Mouse (Mus musculus) adrenal gland, adult 2 months (tissue): Measurements from ENCODE around the gene Cep97. TPM values are rescaled to one million over a fixed set of nuclear protein-coding genes. Genes with fewer than 3 reads are reported as not detected.
A peak's percentile ranks its signal among the peaks of the same experiment; 100 is the strongest.
"Not testable (repeated sequence)": the region's sequence is repeated elsewhere in the genome, so short reads cannot be mapped to it uniquely, and the experiment has no call there.

Experiments used
- DNase-seq: peaks from one replicate; pipeline ENCODE4 v3.0.0; 2021
- long read RNA-seq: library from polyadenylated mRNA; stranded (forward); transcript quantifications from one replicate; pipeline ENCODE4 v2.0.0, GENCODE M21; 2021
- polyA plus RNA-seq: library from polyadenylated mRNA; depleted of rRNA; stranded (reverse); fragments of >200 nt; gene quantifications from 2 replicates; pipeline ENCODE4 v1.2.3, GENCODE M21; 2012; rRNA removed
- total RNA-seq, 2 experiments: library from RNA; stranded (reverse); gene quantifications; 2 replicates each; pipeline ENCODE4 v1.2.3; 2021

Cep97 gene
- 1 to 10 TPM; 6.1 to 9.3 TPM for total RNA-seq
- polyA plus RNA-seq = 0.27 and 0.34 TPM in 2 replicates
- long read RNA-seq, full-length matches to known transcripts = 3 of 3 reads
- long read RNA-seq, partial matches to known transcripts = 0 of 3 reads
- long read RNA-seq, other reads (novel, unspliced or antisense) = 0 of 3 reads

DNA sequence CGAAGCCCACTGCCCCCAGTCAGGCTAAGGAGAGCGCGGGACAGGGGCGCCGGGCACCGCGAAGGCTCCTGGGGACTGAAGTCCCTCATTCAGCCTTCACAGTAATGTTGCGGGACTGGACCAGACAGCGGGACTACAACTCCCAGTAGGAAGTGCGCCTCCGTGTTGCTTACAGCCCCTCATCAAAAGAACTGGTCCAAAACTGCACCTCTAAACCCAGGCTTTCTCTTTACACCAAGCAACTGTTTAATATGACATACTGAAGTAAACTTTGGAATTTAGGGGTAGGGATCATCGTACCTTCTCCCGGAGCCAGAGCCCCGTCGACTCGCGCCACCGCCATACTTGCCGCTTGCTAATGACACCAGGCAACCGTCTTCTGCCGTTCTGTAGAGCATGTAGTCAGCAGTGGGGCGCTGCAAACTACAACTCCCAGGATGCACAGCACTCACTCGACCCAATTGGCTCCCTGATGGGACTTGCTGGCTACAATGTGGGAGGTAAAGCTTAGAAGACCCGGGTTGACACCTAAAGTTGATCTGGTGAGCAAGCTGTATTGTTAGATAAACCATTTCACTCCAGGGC lies at the start of gene Cep97:
Cep97 (minus strand) TSS at position 403 of the 585 bp plus-strand sequence.
- DNase-seq = peak; percentile 95

DNA sequence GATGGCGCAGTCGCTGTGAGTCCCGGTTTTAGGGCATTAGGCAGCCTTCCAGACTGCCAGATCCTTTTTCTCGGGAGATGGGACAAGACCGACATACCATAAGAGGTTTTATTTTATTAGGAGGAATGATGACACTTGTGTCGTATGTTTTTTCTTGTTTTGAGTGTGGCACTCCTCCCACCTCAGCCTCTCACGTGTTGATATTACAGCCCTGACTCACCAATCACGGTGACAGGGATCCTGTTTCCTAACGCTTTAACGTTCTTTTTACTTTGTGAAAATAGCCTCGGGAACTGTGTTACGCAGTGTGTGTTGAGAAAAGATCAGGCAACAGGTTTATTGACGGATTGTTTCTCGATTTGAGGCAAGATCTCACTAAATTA lies 40.2 kb upstream of the Cep97 start:
- DNase-seq = peak; percentile 76

DNA sequence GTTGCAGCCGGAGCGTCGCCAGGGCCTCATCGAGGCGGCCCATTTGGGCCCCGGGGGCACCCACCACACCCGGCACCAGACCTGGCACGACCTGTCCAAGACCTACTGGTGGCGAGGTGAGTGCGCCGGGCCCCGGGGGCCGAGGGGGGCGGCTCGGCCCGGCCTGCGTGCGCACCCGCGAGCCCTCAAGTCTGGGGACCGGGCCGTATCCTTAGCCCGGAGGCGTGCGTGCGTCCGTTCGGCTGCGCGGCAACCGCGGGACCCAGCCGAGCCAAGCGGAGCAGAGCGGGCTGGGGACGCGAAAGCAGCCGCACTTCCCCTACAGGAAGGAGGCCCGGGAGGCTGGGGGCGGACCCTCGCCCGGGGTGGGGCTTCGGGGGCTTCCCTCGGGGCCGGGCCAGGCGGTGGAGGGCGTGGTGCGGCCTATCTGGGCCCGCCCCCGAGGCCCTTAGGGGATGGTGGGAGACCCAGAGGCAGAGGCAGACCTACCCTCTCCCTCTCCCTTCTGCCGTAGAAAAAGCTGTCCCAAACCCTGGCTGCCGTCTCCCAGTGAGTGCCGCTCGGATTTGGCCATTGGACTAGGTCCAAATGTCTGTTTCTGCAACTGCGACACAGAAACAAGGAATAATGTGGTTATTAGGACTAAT lies 39.7 kb upstream of the Cep97 start:
- DNase-seq = peak; percentile 96

DNA sequence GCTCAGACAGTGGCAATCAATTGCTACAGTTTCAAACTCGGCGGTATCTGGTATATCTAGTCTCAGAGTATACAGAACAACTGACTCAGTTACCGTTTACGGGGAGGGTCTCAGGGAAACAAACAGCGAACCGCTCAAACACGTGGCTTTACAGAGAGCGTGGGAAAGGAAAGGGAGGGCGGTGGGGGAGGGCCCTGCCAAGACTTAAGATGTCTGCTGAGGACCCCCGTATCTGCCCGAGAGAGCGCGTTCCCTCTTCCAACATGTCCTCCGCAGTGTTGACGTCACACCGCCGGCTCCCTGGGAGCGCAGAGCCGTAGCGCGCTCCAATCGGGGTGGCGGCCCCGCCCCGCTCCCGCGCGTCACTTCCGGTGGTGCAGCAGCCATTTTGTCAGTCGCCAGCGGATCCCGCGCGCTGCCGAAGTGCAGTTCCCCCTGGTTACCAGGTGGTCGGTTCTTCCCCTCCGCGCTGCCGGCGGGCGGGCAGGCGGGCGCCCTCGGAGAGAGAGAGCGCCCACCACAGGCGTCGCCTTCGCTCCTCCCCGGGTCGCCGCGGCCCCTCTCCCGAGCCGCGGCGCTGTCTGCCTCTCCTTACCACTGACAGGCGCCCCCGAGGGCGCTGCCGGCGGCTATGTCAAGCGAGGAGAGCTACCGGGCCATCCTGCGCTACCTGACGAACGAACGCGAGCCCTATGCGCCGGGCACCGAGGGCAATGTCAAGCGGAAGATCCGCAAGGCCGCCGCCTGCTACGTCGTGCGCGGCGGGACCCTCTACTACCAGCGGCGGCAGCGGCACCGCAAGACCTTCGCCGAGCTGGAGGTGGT lies 39.0 kb upstream of the Cep97 start, which contains the start of gene Zbtb11:
Zbtb11 (plus strand) TSS at position 453 of the 825 bp plus-strand sequence.
- DNase-seq = peak; percentile 99

DNA sequence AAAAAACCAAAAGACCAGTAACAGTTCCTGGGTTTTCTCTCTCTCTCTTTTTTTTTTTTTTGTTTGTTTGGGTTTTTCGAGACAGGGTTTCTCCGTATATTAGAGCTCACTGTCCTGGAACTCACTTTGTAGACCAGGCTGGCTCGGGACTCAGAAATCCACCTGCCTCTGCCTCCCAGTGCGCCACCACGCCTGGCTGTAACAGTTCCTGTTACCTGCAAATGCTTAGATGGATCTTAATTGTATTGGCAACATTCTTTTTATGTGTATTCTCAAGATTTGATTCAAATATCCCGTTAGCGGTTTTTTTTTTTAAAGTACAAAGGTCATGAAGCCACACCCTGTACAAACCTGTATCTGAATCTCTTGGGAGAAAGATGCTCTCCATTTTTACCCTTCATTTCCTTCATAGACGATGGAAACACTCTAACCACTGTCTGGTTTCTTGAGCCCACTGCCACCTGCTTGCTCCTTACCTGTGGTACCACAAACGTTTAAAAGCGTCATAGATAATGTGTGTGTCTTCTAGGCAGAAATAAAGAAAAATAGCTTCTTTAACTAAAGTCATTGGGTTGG lies 38.1 kb upstream of the Cep97 start:
- no peak for DNase-seq

DNA sequence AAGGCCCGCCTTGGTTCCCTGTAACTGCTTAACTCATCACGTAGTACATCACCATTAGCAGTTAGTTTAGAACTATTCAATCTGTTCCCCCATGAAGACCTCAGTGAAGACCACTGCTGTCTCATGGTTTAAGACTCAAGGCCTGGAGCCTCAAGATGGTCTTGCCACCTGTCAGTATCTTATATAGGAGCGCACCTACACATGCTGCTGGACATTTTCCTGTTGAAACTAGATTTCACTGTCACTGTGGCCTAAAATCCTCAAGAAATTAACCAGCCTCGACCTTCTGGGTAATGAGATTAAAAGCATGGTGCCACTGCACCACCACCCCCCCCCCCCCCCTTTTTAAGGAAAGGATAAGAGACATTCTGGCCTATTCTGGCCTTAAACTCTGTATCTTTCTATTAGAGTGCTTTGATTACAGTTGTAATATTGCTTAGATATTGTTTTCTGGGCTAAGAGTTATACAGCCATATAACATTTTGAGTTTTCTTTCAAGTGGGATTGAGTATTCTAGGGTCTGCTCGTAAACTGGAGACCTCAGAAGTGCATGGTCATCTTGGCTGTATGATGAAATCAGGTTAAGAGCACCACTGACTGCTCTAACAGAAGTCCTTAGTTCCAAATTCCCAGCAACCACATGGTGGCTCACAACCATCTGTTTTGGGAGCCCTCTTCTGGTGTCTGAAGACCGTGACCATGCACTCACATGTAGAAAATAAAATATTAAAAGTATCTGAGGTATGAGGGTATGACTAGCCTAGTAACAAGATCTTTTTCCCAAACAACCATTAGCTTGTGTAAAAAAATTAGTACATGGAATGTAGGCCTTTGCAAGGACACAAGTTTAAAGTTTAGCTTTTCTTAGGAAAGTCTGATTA lies 37.3 kb upstream of the Cep97 start:
- no peak for DNase-seq

DNA sequence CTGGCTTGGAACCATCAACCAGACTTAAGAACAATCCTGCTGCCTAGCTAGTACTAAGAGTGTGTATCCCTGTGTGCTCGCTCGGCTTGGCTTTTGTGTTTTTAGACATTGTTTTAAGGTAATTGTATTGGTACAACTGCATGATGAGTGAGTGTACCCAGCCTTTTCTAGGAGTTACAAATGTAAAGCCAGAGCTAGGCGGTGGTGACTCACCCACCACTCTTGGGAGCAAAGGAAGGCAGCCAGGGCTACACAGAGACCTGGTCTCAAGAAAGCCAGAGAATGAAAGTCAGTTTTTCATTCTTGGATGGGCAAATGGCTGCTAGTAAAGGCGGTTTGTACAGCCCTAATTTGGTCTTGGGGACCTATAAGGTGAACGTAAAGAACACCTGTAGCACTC lies 35.8 kb upstream of the Cep97 start:
- no peak for DNase-seq

DNA sequence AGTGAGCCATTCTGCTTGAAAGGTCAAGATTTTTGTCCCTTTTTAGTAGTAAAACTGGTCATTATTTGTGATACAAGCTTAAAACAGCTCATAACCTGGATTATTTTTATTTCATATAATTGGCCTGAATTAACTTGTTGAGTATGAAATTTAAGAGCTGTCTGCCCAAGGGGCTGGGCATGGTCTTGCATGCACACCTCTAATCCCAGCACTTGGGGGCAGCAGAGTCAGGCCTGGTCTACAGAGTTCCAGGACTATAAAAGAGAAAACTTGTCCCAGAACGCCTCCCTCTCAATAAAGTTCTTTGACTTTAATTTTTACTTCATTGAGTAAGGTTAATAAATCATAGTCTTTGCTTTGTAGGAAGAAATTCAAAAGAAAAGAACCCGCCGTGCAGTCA lies 34.5 kb upstream of the Cep97 start:
- DNase-seq = peak; percentile 45

DNA sequence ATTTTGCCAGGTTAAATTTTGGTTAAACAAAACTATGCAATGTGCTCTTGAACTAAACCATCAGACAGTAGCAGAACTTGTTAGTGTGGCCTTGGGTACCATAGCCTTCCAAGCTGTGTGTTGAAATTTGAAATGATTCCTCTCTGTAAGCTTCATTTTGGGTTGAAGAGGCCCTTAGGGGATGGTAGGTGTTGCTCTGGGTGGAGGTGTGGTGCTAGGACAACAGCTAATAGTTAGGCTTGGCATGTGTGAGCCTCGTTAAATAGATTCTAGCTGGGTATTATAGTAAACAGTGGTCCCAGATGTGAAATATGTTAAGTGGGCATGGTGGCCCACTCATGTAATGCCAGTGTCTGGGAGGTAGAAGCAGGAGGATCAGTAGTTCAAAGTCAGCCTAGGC lies 32.6 kb upstream of the Cep97 start:
- DNase-seq = no peak

DNA sequence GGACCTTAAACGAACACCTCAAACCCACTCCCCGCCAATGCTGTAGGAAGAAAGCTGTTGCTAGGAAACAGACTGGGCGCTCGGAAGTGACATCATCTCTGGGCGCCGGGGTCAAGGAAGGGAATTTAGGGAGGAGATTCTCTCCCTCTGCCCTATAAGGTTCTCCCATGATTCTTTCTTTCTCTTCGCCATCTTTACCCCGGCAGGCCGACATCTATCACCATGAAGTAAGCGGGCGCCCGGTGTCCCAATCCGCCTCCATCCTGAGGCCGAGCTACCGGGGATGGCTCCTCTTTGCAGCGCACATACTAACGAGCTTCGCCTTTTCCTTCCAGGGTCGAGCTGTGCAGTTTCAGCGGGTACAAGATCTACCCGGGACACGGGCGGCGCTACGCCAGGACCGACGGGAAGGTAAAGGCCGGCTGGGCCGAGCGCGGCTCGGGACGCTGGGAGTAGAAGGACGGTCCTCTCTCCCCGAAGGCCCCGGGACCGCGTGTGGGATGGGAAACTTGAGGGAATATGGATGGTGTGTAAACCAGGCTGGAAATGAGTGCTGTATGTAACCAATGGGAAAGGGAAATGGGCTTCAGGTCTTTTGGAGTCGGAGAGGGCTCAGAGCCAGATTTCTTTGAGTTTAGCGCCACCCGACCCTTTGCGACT lies 31.7 kb upstream of the Cep97 start, which contains the start of gene Rpl24:
Rpl24 (plus strand) TSS at position 64 of the 660 bp plus-strand sequence.
- DNase-seq = peak; percentile 95

DNA sequence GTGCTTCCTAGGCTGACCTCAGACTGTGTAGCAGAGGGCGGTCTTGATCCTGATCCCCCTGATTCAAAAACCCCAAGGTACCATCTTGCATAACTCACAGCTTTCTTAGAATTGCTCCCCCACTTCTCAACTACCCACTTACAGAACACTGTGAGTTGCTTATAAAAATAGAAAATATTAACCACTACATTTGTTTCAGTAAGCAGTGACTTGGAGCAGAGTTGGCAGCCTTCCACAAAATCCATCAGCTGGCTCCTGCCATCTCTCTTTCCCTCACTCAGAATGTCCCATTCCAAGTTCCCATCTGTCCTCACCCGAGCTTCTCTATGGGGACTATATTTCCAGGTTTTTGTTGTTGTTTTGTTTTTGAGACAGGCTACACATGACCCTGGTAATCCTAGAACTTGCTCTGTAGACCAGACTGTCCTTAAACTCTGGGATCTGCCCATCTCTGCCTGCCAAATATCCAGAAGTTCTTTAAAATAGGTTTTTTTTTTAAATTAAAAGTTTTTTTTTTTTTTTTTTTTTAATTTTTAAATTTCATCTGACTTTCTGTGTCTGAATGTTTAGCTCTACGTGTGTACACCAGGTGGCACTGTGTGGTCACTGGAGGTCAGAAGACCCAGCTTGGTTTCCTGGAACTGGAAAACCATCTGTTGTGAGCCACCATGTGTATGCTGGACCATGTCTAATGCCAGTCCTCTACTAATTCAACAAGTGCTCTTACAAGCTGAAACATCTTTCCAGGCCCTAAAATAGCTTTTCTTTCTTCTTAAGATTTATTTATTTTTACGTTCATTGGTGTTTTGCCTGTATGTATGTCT lies 29.7 kb upstream of the Cep97 start:
- DNase-seq = peak; percentile 34

DNA sequence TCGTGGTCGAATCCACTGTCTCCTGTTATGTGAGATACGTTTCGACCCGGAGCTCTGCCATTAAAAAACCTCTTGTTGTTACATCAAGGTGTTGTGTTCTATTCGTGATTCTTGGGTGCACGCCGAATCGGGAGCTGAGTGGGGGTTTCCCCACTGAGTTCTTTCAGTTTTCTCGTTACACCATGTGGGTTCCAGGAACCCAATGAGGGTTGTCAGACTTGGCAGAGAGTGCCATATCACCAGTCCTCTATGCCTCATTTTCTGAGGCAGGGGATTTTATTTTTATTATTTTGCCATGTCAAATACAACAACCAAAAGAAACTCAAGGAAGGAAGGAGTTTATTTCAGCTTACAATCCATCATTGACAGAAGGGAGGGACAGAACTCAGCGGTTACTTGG lies 28.4 kb upstream of the Cep97 start:
- not testable (repeated sequence) for DNase-seq

DNA sequence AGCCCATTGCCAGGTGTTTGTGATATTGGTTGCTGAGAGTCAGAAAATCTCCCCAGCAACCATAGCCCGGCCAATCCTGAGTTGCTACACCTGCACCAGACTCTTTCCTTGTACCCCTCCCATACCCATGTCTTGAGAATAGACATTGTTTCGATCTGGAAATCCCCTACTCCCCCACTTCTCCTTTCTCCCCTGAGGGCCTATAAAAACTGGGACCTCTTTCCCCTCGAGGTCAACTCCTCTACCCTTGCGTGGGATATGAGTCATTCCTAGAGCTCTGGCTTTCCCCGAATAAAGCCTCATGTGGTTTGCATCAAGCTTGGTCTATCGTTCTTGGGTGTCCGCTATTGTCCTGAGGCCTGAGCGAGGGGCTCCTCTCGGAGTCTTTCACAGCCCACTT lies 19.5 kb upstream of the Cep97 start:
- not testable (repeated sequence) for DNase-seq

DNA sequence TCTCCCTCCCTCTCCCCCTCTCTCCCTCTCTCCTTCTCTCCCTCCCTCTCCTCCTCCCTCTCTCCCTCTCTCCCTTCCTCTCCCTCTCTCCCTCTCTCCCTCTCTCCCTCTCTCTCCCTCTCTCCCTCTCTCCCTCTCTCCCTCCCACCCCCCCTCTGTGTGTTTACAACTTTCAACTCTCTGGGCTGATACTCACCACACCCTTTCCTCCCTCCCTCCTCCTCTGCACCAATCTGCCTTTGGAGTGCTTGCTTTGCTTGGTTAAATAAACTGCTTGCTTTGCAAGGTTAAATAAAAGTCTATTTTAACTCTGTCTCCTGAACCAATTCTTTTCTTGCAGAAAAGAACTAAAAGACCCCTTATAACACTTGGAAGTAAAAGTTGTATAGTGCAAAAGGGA lies 18.1 kb upstream of the Cep97 start:
- DNase-seq = no peak

DNA sequence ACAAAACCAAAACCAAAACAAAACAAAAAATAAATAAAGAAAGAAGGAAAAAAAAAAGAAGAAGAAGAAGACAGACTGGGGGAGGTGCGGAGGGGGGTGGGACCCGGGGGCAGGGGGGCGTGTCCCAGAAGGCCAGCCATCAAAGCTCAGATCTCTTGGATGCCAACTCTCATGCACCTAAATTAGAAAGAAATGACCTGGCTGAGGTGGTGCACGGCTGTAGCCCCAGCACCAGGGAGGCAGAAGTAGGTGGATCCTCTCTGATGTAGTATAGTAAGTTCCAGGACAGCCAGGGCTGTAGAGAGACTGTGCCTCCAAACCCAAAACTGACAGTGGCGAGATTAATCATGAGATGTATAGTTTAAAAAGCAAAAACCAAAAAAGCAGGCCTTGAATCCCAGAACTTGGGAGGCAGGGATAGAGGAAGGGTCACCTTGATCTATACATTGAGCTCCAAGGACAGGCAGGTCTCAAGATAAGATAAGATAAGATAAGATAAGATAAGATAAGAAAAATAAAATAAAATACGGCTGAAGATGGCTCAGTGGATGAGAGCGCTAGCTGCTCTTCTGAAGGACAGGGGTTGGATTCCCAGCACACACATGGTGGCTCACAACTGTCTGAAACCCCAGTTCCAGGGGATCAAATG lies 17.1 kb upstream of the Cep97 start:
- no peak for DNase-seq

DNA sequence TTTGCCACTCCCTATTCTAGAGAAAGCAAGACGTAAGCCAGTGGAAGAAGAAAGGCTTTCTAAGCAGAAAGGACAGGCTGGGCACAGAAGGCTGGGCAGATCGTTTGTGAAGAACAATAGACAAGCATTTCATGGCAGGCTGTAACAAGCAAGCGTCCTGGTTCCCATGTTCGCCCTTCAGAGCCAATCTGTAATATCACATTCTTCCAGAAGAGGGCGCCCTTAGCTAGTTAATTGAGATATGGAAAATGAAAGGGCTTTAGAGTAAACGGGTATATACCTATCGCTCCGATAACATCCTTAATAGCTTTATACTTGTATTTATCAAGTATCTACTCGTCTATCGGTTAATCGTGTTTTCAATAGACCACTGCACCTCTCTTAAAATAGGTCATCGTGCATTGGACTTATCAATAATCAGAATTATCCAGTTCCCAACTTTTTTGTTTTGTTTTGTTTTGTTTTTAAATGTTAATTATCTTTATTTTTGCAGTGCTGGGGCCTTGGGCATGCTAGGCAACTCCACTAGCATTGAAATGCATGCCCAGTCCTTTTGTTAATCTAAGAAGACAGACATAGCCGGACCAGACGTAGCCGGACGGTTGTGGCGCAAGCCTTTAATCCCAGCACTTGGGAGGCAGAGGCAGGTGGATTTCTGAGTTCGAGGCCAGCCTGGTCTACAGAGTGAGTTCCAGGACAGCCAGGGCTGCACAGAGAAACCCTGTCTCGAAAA lies 16.5 kb upstream of the Cep97 start:
- DNase-seq = peak; percentile 70

DNA sequence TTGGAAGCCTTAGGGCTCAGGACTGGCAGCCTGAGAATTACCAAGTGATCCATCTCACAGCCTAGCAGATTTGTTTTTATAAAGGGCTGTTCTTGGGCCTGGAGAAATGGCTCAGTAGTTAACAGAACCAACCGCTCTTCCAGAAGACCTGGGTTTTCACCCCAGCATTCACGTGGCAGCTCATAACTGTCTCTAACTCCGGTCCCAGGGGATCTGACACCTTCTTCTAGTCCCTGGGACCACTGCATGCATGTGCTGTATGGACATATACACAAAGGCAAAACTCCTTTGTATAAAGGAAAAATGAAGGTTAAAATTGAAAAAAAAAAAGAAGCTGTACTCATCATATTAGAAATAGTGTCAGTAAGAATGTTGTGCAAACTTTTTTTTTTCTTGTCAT lies 15.8 kb upstream of the Cep97 start:
- DNase-seq = no peak

DNA sequence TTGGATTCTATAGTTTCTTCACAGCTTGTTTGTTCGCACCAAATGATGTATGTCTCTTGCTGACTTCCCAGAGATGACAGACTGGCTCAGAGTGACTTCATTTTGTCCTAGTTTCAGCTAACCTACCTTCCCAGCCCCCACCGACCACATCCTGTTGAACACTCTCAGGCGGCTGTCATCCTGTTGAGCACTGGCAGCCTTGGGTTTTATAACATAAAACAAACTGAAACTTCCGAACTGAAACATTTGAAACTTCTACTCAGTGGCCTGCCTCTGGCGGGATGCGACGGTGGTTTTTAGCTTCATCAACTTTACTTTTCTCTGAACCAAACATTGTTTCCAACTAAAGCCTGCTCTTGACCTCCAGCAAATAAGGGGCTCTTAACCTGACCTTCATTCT lies 14.3 kb upstream of the Cep97 start:
- DNase-seq = no peak
